Mouse (Mus musculus): ENCODE results near the gene Accs.

Gene Accs

GRCm38 (mm10) chr2:93849505-93850089 lies at the start of gene Accs:
Gene Accs, minus strand, starts transcription at chr2:93849943.
- DNase-seq (ENCODE audit: inconsistent ontology term): peak; percentile 89

DNA sequence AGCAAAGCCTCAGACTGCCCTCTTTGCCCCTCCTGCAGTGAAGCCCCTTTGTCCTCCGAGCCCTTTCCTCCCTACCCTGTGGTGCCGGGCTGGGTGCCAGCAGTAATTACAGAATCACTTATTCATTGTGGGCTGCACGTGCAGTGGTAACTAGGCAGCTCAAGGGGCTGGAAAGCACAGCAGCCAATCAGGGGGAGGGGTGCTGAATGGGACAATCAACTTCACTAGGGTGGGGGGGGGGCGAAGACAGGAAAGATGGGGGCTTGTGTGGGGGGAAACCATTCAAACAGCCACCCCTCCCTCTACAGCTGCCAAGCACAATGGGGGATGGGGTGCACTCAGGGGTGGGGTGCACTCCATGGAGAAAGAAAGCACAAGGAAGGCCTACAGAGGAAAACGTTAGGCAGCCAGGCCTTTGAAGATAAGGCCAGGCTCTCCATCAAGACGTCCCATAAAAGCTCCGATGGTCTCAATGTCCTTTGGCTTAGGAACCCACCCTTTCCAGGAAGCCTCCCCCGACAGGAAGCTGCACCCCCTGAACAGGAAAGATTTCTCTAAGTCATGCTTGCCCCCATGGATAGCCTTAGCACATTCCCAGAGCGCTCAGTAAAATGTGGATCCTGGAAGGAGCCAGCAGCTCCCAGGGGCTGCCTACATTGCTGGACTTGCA lies 42.0 kb upstream of the Accs start:
- peak; percentile 93 for DNase-seq (ENCODE audit: inconsistent ontology term)

DNA sequence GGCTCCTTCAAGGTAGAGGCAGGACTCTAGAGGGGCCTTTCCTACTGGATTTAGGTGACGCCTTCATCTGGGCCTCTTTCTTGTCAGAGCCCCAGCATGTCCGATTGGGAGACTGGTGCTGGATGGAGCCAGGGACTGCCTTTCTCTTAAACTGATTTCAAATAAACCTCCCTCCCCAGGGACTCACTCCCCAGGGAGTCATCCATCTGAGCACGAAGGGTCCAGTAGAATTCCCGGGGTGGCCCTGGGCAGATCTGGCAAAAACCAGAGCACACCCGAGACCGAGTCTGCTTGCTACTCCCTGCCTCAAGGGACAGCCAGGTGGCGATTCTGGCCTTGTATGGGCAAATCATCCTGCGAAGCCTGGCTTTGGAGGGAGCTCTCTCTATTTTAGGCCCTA lies 40.4 kb upstream of the Accs start:
- DNase-seq (ENCODE audit: inconsistent ontology term): no peak

GRCm38 (mm10) chr2:93889071-93889470 lies 39.3 kb upstream of the Accs start:
- no peak for DNase-seq (ENCODE audit: inconsistent ontology term)

DNA sequence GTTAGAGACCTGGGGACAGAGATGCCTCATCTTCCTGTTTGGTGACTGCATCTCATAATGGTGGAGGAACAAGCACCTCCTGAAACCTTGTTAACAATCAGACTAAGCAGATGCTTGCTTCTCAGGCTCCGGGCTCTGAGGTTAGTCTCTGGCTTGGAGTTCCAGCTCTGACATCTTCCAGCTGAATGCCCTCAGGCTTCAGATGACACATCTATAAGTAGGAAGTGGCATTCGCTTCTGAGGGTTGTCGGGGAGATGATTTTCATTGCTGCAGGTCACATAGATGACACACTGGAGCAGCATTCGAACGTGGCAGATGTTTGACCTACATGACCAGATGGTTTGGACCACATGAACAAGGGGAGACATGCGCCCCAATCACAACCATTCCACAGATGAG lies 38.6 kb upstream of the Accs start:
- DNase-seq (ENCODE audit: inconsistent ontology term): no peak

GRCm38 (mm10) chr2:93887273-93887672 lies 37.5 kb upstream of the Accs start:
- no peak for DNase-seq (ENCODE audit: inconsistent ontology term)

GRCm38 (mm10) chr2:93886013-93886794 lies 36.5 kb upstream of the Accs start:
- no peak for DNase-seq (ENCODE audit: inconsistent ontology term)

DNA sequence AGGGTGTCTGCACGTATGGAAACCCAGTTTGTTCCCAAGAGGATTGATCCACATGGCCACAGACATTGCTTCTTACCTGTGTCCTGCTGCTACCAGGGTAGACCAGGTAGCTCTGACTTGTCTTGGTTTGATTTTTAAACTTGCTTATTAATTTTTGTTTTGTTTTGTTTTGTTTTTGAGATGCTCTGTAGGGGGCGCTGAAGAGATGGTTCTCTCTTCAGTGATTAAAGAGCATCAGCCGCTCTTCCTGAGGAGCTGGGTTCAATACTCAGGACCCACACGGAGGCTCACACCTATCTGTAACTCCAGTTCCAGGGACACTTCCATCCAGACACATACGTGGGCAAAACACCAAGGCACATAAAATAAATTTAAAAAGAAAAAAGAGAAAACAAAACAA lies 33.3 kb upstream of the Accs start:
- no peak for DNase-seq (ENCODE audit: inconsistent ontology term)

GRCm38 (mm10) chr2:93881640-93882367 lies 32.1 kb upstream of the Accs start:
- no peak for DNase-seq (ENCODE audit: inconsistent ontology term)

- DNase-seq (ENCODE audit: inconsistent ontology term): no peak
Observed at GRCm38 (mm10) chr2:93880981-93881380, 31.2 kb upstream of the Accs start.

GRCm38 (mm10) chr2:93880450-93880849 lies 30.7 kb upstream of the Accs start:
- DNase-seq (ENCODE audit: inconsistent ontology term): no peak

- DNase-seq (ENCODE audit: inconsistent ontology term): no peak
Observed at GRCm38 (mm10) chr2:93877005-93877404, 27.3 kb upstream of the Accs start.

- DNase-seq (ENCODE audit: inconsistent ontology term): no peak
Observed at GRCm38 (mm10) chr2:93874606-93875005, 24.9 kb upstream of the Accs start.

GRCm38 (mm10) chr2:93874227-93874514 lies 24.4 kb upstream of the Accs start:
- DNase-seq (ENCODE audit: inconsistent ontology term): no peak

- no peak for DNase-seq (ENCODE audit: inconsistent ontology term)
Observed at GRCm38 (mm10) chr2:93873449-93874226, 23.9 kb upstream of the Accs start.

GRCm38 (mm10) chr2:93872257-93872656 lies 22.5 kb upstream of the Accs start:
- no peak for DNase-seq (ENCODE audit: inconsistent ontology term)

DNA sequence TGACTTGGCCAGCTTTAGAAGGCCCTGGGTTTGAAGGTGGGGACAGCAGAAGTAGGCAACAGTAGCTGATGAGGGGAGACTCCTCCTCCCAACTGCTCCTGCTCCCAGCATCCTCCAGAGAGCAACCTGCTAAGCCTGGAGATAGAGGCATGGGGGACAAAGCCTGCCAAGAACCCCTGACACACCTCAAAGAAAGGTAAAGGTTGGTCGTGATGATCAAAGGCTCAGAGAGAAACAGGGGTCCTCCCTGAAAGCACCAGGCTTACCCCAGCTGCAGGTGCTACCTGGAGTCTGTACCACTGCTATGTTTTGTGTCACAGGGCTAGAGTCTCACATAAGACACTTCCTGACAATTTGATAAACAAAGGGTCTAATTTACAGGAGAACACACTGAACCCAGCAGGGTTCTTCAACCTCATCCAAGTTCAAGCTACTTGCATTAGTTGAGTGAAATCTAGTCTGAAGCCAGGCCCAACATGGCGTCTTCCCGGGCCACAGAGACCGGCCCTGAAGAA lies 21.7 kb upstream of the Accs start:
- no peak for DNase-seq (ENCODE audit: inconsistent ontology term)

DNA sequence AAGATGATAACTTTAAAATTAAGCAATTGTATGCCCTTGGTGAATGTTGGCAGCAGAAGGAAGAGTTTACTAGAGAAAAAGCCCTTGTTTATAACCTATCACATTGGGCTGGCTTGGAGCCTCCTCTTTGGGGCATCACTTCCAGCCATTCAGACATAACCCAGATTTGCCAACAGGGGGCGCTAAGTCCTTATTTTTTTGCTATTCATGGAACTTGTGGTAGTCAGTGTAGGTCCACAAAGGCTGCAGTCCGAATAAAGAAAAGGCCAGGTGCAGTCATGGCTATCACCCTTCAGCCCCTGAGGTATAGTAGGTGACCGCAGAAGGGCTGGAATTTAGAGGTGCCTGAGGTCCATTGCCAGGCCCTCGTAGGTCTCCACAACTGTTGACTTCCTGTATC lies 21.1 kb upstream of the Accs start:
- peak; percentile 53 for DNase-seq (ENCODE audit: inconsistent ontology term)

GRCm38 (mm10) chr2:93869107-93869600 lies 19.4 kb upstream of the Accs start, which contains the start of gene Accsl:
Gene Accsl, minus strand, starts transcription at chr2:93869157.
- no peak for DNase-seq (ENCODE audit: inconsistent ontology term)

- no peak for DNase-seq (ENCODE audit: inconsistent ontology term)
Observed at GRCm38 (mm10) chr2:93868566-93868965, 18.8 kb upstream of the Accs start.

GRCm38 (mm10) chr2:93863229-93863628 lies 13.5 kb upstream of the Accs start:
- DNase-seq (ENCODE audit: inconsistent ontology term): no peak

Measured in Muller cell, postnatal 12 days (primary cell).